Mouse (Mus musculus) intestine, postnatal 0 days (tissue): ENCODE data around the gene Mrps36. TPM values are rescaled to one million over a fixed set of nuclear protein-coding genes. Genes with fewer than 3 reads are reported as not detected.
A peak's percentile ranks its signal among the peaks of the same experiment; 100 is the strongest.
"Not testable (repeated sequence)": the region's sequence is repeated elsewhere in the genome, so short reads cannot be mapped to it uniquely, and the experiment has no call there.

Source experiments
- ATAC-seq: fragments of 200-750 bp; cut with Nextera tagmentation; 2 replicates; pipeline ENCODE4 v1.8.0; 2017; ENCODE audit warnings: mild to moderate bottlenecking, moderate TSS enrichment, moderate library complexity
- H3K27ac ChIP-seq: fragments of 300-500 bp; sonication (generic); 2 replicates; pipeline ENCODE4 v1.5.1; 2014; ENCODE audit warnings: mild to moderate bottlenecking, low read depth, low read length, moderate library complexity
- H3K27me3 ChIP-seq: fragments of 300-500 bp; sonication (generic); replicated peaks from 2 replicates; pipeline ENCODE4 v1.6.1; 2014; ENCODE audit warnings: low read length, mixed read lengths; ENCODE audit not compliant: control insufficient read depth, insufficient read depth
- H3K36me3 ChIP-seq: fragments of 300-500 bp; sonication (generic); 2 replicates; pipeline ENCODE4 v1.6.1; 2014; ENCODE audit warnings: mild to moderate bottlenecking, moderate library complexity; ENCODE audit not compliant: control insufficient read depth, insufficient read depth
- H3K4me1 ChIP-seq: fragments of 300-500 bp; sonication (generic); replicated peaks from 2 replicates; pipeline ENCODE4 v1.6.1; 2014; ENCODE audit warnings: antibody characterized with exemption, low read length, mixed read lengths; ENCODE audit not compliant: control insufficient read depth, insufficient read depth
- H3K4me2 ChIP-seq: fragments of 300-500 bp; sonication (generic); replicated peaks from 2 replicates; pipeline ENCODE4 v1.6.1; 2014; ENCODE audit warnings: low read depth, mild to moderate bottlenecking, moderate library complexity
- H3K4me3 ChIP-seq: fragments of 300-500 bp; sonication (generic); 2 replicates; pipeline ENCODE4 v1.5.1; 2014; ENCODE audit warnings: low read depth, low read length
- H3K9ac ChIP-seq: fragments of 300-500 bp; sonication (generic); 2 replicates; pipeline ENCODE4 v1.6.1; 2014; ENCODE audit warnings: mild to moderate bottlenecking, low read depth, low read length
- H3K9me3 ChIP-seq: fragments of 300-500 bp; sonication (generic); 2 replicates; pipeline ENCODE4 v1.6.1; 2016; ENCODE audit warnings: mixed run types; ENCODE audit not compliant: control insufficient read depth
- CTCF ChIP-seq: sonication (generic); IDR thresholded peaks from 2 replicates; pipeline ENCODE4 v1.5.1; 2016; ENCODE audit warnings: low read depth, mild to moderate bottlenecking, control low read depth, antibody characterized with exemption, moderate library complexity
- WGBS: fragments of 180-500 bp; shearing (Covaris S2); extraction: QIAGEN DNeasy Blood & Tissue Kit; methylation state at CpG from one replicate; pipeline ENCODE4 v1.1.7; 2014; 5-methylcytosine and 5-hydroxymethylcytosine counted together
- polyA plus RNA-seq: library from polyadenylated mRNA; unstranded; fragments of >200 nt; fragmentation: Nextera tagmentation; extraction: Ambion mirVana; gene quantifications from 2 replicates; pipeline ENCODE4 v1.2.1, GENCODE M21; 2015

The Mrps36 gene
- polyA plus RNA-seq, 1 experiment from 2014 or later, result 410 TPM

GRCm38 (mm10) chr13:100743346-100744035 is 968 bp downstream of the Mrps36 start:
- WGBS, result 28% methylated on average over 11 of the region's 11 CpGs
- Histone ChIP-seq H3K9me3 (no peaks in the 10 kb centered on the region), H3K4me1 (no peaks in the 10 kb centered on the region), H3K4me3 (peak overlapping the region; percentile 79), H3K4me2 (peak overlapping the region; percentile 68), H3K36me3 (peaks cover 4% of the 10 kb centered on the region; the same call in 1 of the 2 replicates), H3K27me3 (no peaks in the 10 kb centered on the region), H3K27ac (peak overlapping the region; percentile 97), H3K9ac (peak overlapping the region; percentile 71)
- peak; percentile 65 for ATAC-seq
- no peak for TF ChIP-seq CTCF

DNA sequence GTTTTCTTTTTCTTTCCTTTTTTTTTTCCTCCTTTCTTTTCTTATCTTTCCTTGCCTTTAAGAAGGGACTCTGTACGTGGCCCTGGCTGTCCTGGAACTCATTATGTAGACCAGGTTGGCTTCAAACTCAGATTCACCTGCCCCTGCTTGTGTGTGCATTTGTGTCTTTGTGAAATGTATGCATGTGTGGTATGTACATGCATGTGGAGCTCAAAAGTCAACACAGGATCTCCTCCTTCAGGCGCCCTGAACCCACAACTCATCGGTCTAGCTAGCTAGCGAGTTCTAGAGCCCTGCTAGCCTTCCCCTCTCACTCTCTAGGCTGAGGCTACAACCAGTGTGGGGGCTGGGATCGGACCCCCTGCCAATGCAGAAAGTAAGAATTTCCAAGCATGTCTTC is 1.6 kb downstream of the Mrps36 start:
- H3K9me3 ChIP-seq, result no peaks in the 10 kb centered on the region
- 70% methylated on average over 5 of the region's 5 CpGs for WGBS
- H3K27ac ChIP-seq, result peak overlapping the region; percentile 70
- H3K9ac ChIP-seq, result peak overlapping the region; percentile 40
- no peaks in the 10 kb centered on the region for H3K4me1 ChIP-seq
- H3K27me3 ChIP-seq, result no peaks in the 10 kb centered on the region
- H3K36me3 ChIP-seq, result peaks cover 9% of the 10 kb centered on the region
- peak overlapping the region; percentile 68 for H3K4me2 ChIP-seq
- H3K4me3 ChIP-seq, result peak overlapping the region; percentile 16
- ATAC-seq, result no peak
- TF ChIP-seq CTCF, result no peak

DNA sequence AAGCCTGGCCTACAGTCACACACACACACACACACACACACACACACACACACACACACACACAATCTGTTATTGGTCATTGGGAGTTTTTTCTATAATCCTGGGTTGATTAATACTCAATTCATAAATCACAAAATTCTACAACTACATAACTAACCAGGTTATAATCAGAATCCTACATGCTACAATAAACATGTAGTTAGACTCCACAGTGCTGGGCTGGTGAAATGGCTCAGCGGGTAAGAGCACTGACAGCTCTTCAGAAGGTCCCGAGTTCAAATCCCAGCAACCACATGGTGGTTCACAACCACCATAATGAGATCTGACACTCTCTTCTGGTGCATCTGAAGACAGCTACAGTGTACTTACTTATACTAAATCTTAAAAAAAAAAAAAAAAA is 11.7 kb downstream of the Mrps36 start:
- no peak overlapping the region for H3K9ac ChIP-seq
- ATAC-seq, result no peak
- no peaks in the 10 kb centered on the region for H3K4me1 ChIP-seq
- no peak overlapping the region for H3K4me3 ChIP-seq
- 96% methylated on average over 2 of the region's 2 CpGs for WGBS
- no peaks in the 10 kb centered on the region for H3K9me3 ChIP-seq
- no peak overlapping the region for H3K4me2 ChIP-seq
- no peak overlapping the region for H3K27ac ChIP-seq
- H3K27me3 ChIP-seq, result no peaks in the 10 kb centered on the region
- H3K36me3 ChIP-seq, result peaks cover 13% of the 10 kb centered on the region; the same call in 1 of the 2 replicates
- TF ChIP-seq CTCF, result no peak

DNA sequence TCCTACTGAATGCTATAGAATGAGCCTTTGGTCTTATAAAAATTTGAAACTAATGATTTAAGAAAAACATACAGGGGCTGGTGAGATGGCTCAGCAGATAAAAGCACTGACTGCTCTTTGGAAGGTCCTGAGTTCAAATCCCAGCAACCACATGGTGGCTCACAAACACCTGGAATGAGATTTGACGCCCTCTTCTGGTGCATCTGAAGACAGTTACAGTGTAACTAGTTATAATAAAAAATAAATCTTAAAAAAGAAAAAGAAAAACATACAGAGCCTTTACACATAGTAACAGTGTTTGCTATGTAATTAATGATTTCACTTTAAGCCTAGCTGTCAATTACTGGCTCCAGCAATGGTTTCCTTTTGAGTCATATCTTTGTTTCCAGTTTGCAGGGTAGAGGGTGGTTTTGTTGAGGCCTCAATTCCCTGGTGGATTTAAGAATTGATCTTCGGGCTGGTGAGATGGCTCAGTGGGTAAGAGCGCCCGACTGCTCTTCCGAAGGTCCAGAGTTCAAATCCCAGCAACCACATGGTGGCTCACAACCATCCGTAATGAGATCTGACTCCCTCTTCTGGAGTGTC is 12.9 kb downstream of the Mrps36 start:
- H3K4me1 ChIP-seq, H3K9ac ChIP-seq, H3K4me3 ChIP-seq, ATAC-seq, H3K27ac ChIP-seq, H3K27me3 ChIP-seq, H3K9me3 ChIP-seq: not testable (repeated sequence)
- H3K4me2 ChIP-seq, result peak overlapping the region; percentile 80; the same call in 1 of the 2 replicates
- TF ChIP-seq CTCF, result peak; percentile 31
- 91% methylated on average over 5 of the region's 6 CpGs for WGBS
- H3K36me3 ChIP-seq, result peaks cover 13% of the 10 kb centered on the region; the same call in 1 of the 2 replicates

DNA sequence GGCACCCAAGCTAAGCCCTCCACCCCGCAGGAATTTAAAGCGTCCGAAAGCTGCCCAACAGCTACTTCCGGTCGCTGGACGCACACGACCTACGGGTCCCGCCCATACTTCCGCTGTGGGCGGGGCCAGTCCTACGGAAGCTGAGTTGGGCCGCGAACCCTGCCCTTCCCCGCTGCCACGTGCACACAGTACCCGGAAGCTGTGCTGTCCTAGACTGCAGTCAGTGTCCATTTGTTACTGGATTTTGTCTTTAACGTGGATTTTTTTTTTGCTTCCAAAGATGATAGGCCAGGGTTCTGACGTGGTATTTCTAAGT is 13.6 kb downstream of the Mrps36 start, which contains the start of gene Cdk7:
TSS of gene Cdk7 (minus strand) at position 79 of the 316 bp plus-strand sequence.
- H3K9me3 ChIP-seq, result no peaks in the 10 kb centered on the region
- no peaks in the 10 kb centered on the region for H3K4me1 ChIP-seq
- ATAC-seq, result peak; percentile 98
- H3K36me3 ChIP-seq, result peaks cover 11% of the 10 kb centered on the region; the same call in 1 of the 2 replicates
- under 1% methylated on average over 19 of the region's 19 CpGs for WGBS
- H3K4me2 ChIP-seq, result peak within 1 kb of the TSS; percentile 80
- peak within 1 kb of the TSS; percentile 92 for H3K4me3 ChIP-seq
- peak within 1 kb of the TSS; percentile 94 for H3K27ac ChIP-seq
- H3K27me3 ChIP-seq, result no peaks in the 10 kb centered on the region
- no peak for TF ChIP-seq CTCF
- peak within 1 kb of the TSS; percentile 81 for H3K9ac ChIP-seq

- TF ChIP-seq CTCF, result no peak
- Histone ChIP-seq H3K9ac (peak overlapping the region; percentile 81), H3K4me3 (peak overlapping the region; percentile 92), H3K4me2 (peak overlapping the region; percentile 80), H3K27ac (peak overlapping the region; percentile 94), H3K27me3 (no peaks in the 10 kb centered on the region), H3K36me3 (peaks cover 11% of the 10 kb centered on the region; the same call in 1 of the 2 replicates), H3K9me3 (no peaks in the 10 kb centered on the region), H3K4me1 (no peaks in the 10 kb centered on the region)
- ATAC-seq, result peak; percentile 78
- WGBS, result under 1% methylated on average over 30 of the region's 30 CpGs
Observed at GRCm38 (mm10) chr13:100730153-100730860, 14.2 kb downstream of the Mrps36 start.
